Mouse (Mus musculus) heart, postnatal 0 days (tissue): ENCODE data around the gene 4931422A03Rik.

Experiments
- CTCF ChIP-seq: IDR thresholded peaks from 2 replicates; pipeline ENCODE4 v1.5.1; 2016; ENCODE audit warnings: antibody characterized with exemption, control low read depth, low read depth
- EP300 ChIP-seq: IDR thresholded peaks from 2 replicates; pipeline ENCODE4 v1.6.1; 2016; ENCODE audit warnings: antibody characterized with exemption, low read depth

GRCm38 (mm10) chr2:103936666-103937065 is 91.5 kb downstream of the 4931422A03Rik start:
- TF ChIP-seq EP300 (no peak), CTCF (no peak)
